Mouse (Mus musculus) stomach, postnatal 0 days (tissue): ENCODE data around the gene Cd72. TPM values are rescaled to one million over a fixed set of nuclear protein-coding genes. Genes with fewer than 3 reads are reported as not detected.

Experiments used
- ATAC-seq: fragments of 200-750 bp; cut with Nextera tagmentation; 2 replicates; pipeline ENCODE4 v1.8.0; 2017; ENCODE audit not compliant: low FRiP score, low TSS enrichment
- DNase-seq: peaks from one replicate; pipeline ENCODE4 v3.0.0-alpha.2; 2016; ENCODE audit warnings: low spot score
- H3K27ac ChIP-seq: fragments of 300-500 bp; sonication (generic); replicated peaks from 2 replicates; pipeline ENCODE4 v1.5.1; 2014; ENCODE audit warnings: mild to moderate bottlenecking, control low read depth
- H3K27me3 ChIP-seq: fragments of 300-500 bp; sonication (generic); 2 replicates; pipeline ENCODE4 v1.6.1; 2014; ENCODE audit warnings: low read length; ENCODE audit not compliant: control insufficient read depth, insufficient read depth
- H3K36me3 ChIP-seq: fragments of 300-500 bp; sonication (generic); 2 replicates; pipeline ENCODE4 v1.6.1; 2014; ENCODE audit warnings: low read length, mixed read lengths; ENCODE audit not compliant: control insufficient read depth, insufficient read depth
- H3K4me1 ChIP-seq: fragments of 300-500 bp; sonication (generic); replicated peaks from 2 replicates; pipeline ENCODE4 v1.6.1; 2014; ENCODE audit warnings: antibody characterized with exemption; ENCODE audit not compliant: control insufficient read depth, insufficient read depth
- H3K4me2 ChIP-seq: fragments of 300-500 bp; sonication (generic); replicated peaks from 2 replicates; pipeline ENCODE4 v1.6.1; 2014; ENCODE audit warnings: low read depth, mild to moderate bottlenecking, control low read depth, moderate library complexity
- H3K4me3 ChIP-seq: fragments of 300-500 bp; sonication (generic); 2 replicates; pipeline ENCODE4 v1.5.1; 2014; ENCODE audit warnings: low read depth, low read length, control low read depth
- H3K9ac ChIP-seq: fragments of 300-500 bp; sonication (generic); 2 replicates; pipeline ENCODE4 v1.6.1; 2014; ENCODE audit warnings: mild to moderate bottlenecking, low read length, control low read depth, mixed read lengths
- H3K9me3 ChIP-seq: fragments of 300-500 bp; sonication (generic); 2 replicates; pipeline ENCODE4 v1.6.1; 2016; ENCODE audit warnings: low read length; ENCODE audit not compliant: control insufficient read depth
- CTCF ChIP-seq: IDR thresholded peaks from 2 replicates; pipeline ENCODE4 v1.5.1; 2016; ENCODE audit warnings: antibody characterized with exemption, low read depth, mild to moderate bottlenecking, moderate library complexity
- EP300 ChIP-seq: optimal IDR thresholded peaks from 2 replicates; pipeline ENCODE3; 2016; ENCODE audit warnings: antibody characterized with exemption
- whole genome bisulfite sequencing: fragments of 180-500 bp; shearing (Covaris S2); extraction: QIAGEN DNeasy Blood & Tissue Kit; methylation state at CpG from one replicate; pipeline ENCODE4 v1.1.7; 2014; 5-methylcytosine and 5-hydroxymethylcytosine counted together
- polyA plus RNA-seq: library from polyadenylated mRNA; unstranded; fragments of >200 nt; fragmentation: Nextera tagmentation; extraction: Ambion mirVana; gene quantifications from 2 replicates; pipeline ENCODE4 v1.2.1, GENCODE M21; 2015

Cd72 gene
- polyA plus RNA-seq, 1 experiment from 2014 or later: 2.8 TPM

GRCm38 (mm10) chr4:43424072-43424471, 30.4 kb downstream of the Cd72 start:
- H3K27ac ChIP-seq: no peak overlapping the region
- H3K9me3 ChIP-seq: no peaks in the 10 kb centered on the region
- peaks cover 47% of the 10 kb centered on the region for H3K36me3 ChIP-seq
- H3K27me3 ChIP-seq: no peaks in the 10 kb centered on the region
- H3K4me3 ChIP-seq: no peak overlapping the region
- ATAC-seq (no peak), DNase-seq (no peak)
- TF ChIP-seq EP300 (no peak), CTCF (no peak)
- H3K4me2 ChIP-seq: no peak overlapping the region
- 84% methylated on average over 9 of the region's 9 CpGs for WGBS
- no peak overlapping the region for H3K9ac ChIP-seq
- no peaks in the 10 kb centered on the region; the same call in 1 of the 2 replicates for H3K4me1 ChIP-seq

GRCm38 (mm10) chr4:43423267-43423934, 31.0 kb downstream of the Cd72 start:
- no peak overlapping the region for H3K27ac ChIP-seq
- no peak overlapping the region for H3K4me3 ChIP-seq
- ATAC-seq (no peak), DNase-seq (no peak)
- no peaks in the 10 kb centered on the region; the same call in 1 of the 2 replicates for H3K4me1 ChIP-seq
- 88% methylated on average over 20 of the region's 20 CpGs for WGBS
- no peak overlapping the region for H3K4me2 ChIP-seq
- TF ChIP-seq CTCF (no peak), EP300 (no peak)
- no peaks in the 10 kb centered on the region for H3K9me3 ChIP-seq
- H3K9ac ChIP-seq: no peak overlapping the region
- H3K36me3 ChIP-seq: peaks cover 47% of the 10 kb centered on the region
- H3K27me3 ChIP-seq: no peaks in the 10 kb centered on the region

GRCm38 (mm10) chr4:43421632-43422240, 32.7 kb downstream of the Cd72 start:
- no peak for TF ChIP-seq CTCF
- no peak for TF ChIP-seq EP300

GRCm38 (mm10) chr4:43420305-43420704, 34.1 kb downstream of the Cd72 start:
- Histone ChIP-seq H3K27me3 (no peaks in the 10 kb centered on the region), H3K27ac (peak overlapping the region; percentile 78), H3K4me1 (no peaks in the 10 kb centered on the region), H3K9me3 (no peaks in the 10 kb centered on the region), H3K9ac (no peak overlapping the region), H3K36me3 (peaks cover 38% of the 10 kb centered on the region), H3K4me3 (no peak overlapping the region), H3K4me2 (no peak overlapping the region)
- no peak for TF ChIP-seq EP300
- TF ChIP-seq CTCF: peak; percentile 99
- 2% methylated on average over 6 of the region's 6 CpGs for WGBS
- DNase-seq (peak; percentile 79), ATAC-seq (peak; percentile 63)

More at GRCm38 (mm10) chr4:43421632-43422240, 32.7 kb downstream of the Cd72 start:
- Histone ChIP-seq H3K36me3 (peaks cover 43% of the 10 kb centered on the region), H3K27ac (no peak overlapping the region), H3K4me2 (no peak overlapping the region), H3K9me3 (no peaks in the 10 kb centered on the region), H3K4me3 (no peak overlapping the region), H3K9ac (no peak overlapping the region), H3K27me3 (no peaks in the 10 kb centered on the region), H3K4me1 (no peaks in the 10 kb centered on the region)
- DNase-seq (no peak), ATAC-seq (no peak)
- 80% methylated on average over 28 of the region's 28 CpGs for WGBS

- Histone ChIP-seq H3K9me3 (no peaks in the 10 kb centered on the region), H3K27me3 (no peaks in the 10 kb centered on the region), H3K4me2 (no peak overlapping the region), H3K9ac (no peak overlapping the region), H3K4me1 (no peaks in the 10 kb centered on the region), H3K27ac (peak overlapping the region; percentile 78), H3K4me3 (no peak overlapping the region), H3K36me3 (peaks cover 36% of the 10 kb centered on the region)
- DNase-seq: no peak
- ATAC-seq: peak; percentile 72
- 44% methylated on average over 9 of the region's 9 CpGs for WGBS
- TF ChIP-seq CTCF: no peak
- TF ChIP-seq EP300: no peak
These were observed 34.6 kb downstream of the Cd72 start for GRCm38 (mm10) chr4:43419801-43420281.

GRCm38 (mm10) chr4:43418973-43419656, 35.3 kb downstream of the Cd72 start:
- Histone ChIP-seq H3K27me3 (no peaks in the 10 kb centered on the region), H3K4me3 (no peak overlapping the region), H3K27ac (peak overlapping the region; percentile 78), H3K4me1 (no peaks in the 10 kb centered on the region), H3K36me3 (peaks cover 31% of the 10 kb centered on the region), H3K9ac (no peak overlapping the region), H3K4me2 (no peak overlapping the region), H3K9me3 (no peaks in the 10 kb centered on the region)
- no peak for TF ChIP-seq CTCF
- peak; percentile 27 for TF ChIP-seq EP300
- ATAC-seq (no peak), DNase-seq (no peak)
- 52% methylated on average over 15 of the region's 15 CpGs for WGBS
